Mouse (Mus musculus) forebrain, embryonic 16.5 days (tissue): ENCODE measurements at regions not wholly inside any gene's neighbourhood (a gene's known extent, or its start where the extent isn't known, plus 50 kb on each side); places are given as distances from the start of the nearest gene placed in this dataset.

ENCODE experiments used
- ATAC-seq: fragments of 200-750 bp; cut with Nextera tagmentation; 2 replicates; pipeline ENCODE4 v1.8.0; 2017; ENCODE audit warnings: mild to moderate bottlenecking, moderate library complexity
- H3K27ac ChIP-seq: fragments of 300-500 bp; sonication (generic); 2 replicates; pipeline ENCODE4 v1.5.1; 2014; ENCODE audit warnings: low read length, control low read depth
- H3K27me3 ChIP-seq: fragments of 300-500 bp; sonication (generic); replicated peaks from 2 replicates; pipeline ENCODE4 v1.6.1; 2014; ENCODE audit warnings: low read length; ENCODE audit not compliant: control insufficient read depth, insufficient read depth
- H3K36me3 ChIP-seq: fragments of 300-500 bp; sonication (generic); 2 replicates; pipeline ENCODE4 v1.6.1; 2014; ENCODE audit not compliant: control insufficient read depth, insufficient read depth
- H3K4me1 ChIP-seq: fragments of 300-500 bp; sonication (generic); replicated peaks from 2 replicates; pipeline ENCODE4 v1.6.1; 2014; ENCODE audit warnings: low read length; ENCODE audit not compliant: control insufficient read depth, insufficient read depth
- H3K4me2 ChIP-seq: fragments of 300-500 bp; sonication (generic); 2 replicates; pipeline ENCODE4 v1.6.1; 2014; ENCODE audit warnings: mild to moderate bottlenecking, low read length, control low read depth
- H3K4me3 ChIP-seq: fragments of 300-500 bp; sonication (generic); replicated peaks from 2 replicates; pipeline ENCODE4 v1.5.1; 2014; ENCODE audit warnings: mild to moderate bottlenecking, low read length, control low read depth
- H3K9ac ChIP-seq: fragments of 300-500 bp; sonication (generic); replicated peaks from 2 replicates; pipeline ENCODE4 v1.6.1; 2014; ENCODE audit warnings: low read depth, low read length, control low read depth
- H3K9me3 ChIP-seq: fragments of 300-500 bp; sonication (generic); 2 replicates; pipeline ENCODE4 v1.6.1; 2016; ENCODE audit warnings: low read length; ENCODE audit not compliant: control insufficient read depth
- WGBS: fragments of 180-500 bp; shearing (Covaris S2); extraction: QIAGEN DNeasy Blood & Tissue Kit; methylation state at CpG from one replicate; pipeline ENCODE4 v1.1.7; 2014; 5-methylcytosine and 5-hydroxymethylcytosine counted together

DNA sequence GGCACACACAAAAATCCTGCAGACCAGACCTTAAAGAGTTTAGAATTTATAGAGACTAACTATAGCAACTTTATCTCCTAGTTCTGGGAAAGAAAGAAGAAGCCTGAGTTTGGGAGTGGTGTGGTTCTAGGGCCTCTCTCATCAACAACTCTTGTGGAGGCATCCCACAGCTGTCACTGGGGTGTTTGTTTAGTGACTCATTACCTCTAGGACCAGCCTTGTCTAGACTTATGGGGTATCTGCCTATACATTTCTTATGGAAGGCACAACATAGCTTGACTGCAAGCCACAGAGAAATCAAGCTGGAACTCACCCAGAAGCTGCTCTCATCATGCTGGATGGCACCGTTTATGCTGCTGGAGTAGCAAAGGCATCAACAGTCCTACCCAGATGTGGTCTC is 171.9 kb upstream of the Spaca1 start:
- Histone ChIP-seq H3K4me1 (peaks cover 12% of the 10 kb centered on the region), H3K4me3 (no peak overlapping the region), H3K27me3 (no peaks in the 10 kb centered on the region), H3K4me2 (no peak overlapping the region), H3K9me3 (no peaks in the 10 kb centered on the region), H3K36me3 (no peaks in the 10 kb centered on the region), H3K27ac (no peak overlapping the region), H3K9ac (no peak overlapping the region)
- 88% methylated on average over 1 of the region's 1 CpGs for WGBS
- ATAC-seq = no peak

DNA sequence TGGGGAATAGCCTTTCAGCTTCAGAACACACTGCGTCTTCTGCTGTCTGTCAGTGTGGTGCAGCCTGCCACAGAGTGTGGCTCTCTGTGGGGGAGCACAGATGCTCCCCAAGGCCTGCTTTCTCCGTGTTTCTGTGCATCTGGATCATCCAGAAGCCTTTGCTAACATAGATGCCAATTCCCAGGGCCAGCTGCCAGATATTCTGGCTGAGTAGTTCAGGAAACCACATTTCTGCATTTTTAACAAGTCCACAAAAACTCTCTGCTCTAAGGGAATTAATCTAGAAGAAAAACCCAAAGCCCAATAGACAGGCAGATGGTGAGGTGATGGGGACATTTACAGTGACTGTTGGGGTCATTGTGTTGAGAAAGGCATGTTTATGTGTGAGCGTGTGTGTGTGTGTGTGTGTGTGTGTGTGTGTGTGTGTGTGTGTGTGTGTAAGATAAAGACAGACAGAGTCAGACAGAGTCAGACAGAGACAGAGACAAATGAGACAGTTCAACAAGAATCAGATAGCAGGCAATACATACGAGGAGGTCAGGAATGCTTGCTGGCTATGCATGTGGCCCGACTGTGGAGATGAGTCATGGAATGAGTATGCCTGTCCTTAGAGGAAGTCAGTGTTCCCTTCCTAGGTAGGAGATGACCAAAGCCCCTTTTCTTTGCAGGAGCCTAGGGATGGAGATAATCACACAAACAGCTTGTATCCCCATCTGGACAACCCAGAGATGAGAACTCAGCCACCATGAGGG is 176.3 kb upstream of the Spaca1 start:
- H3K27me3 ChIP-seq = no peaks in the 10 kb centered on the region
- H3K9ac ChIP-seq = no peak overlapping the region; the same call in 1 of the 2 replicates
- 50% methylated on average over 5 of the region's 5 CpGs for WGBS
- H3K4me3 ChIP-seq = no peak overlapping the region
- peaks cover 13% of the 10 kb centered on the region for H3K4me1 ChIP-seq
- H3K9me3 ChIP-seq = no peaks in the 10 kb centered on the region
- H3K36me3 ChIP-seq = no peaks in the 10 kb centered on the region
- peak overlapping the region; percentile 44 for H3K27ac ChIP-seq
- ATAC-seq = peak; percentile 76
- no peak overlapping the region for H3K4me2 ChIP-seq

DNA sequence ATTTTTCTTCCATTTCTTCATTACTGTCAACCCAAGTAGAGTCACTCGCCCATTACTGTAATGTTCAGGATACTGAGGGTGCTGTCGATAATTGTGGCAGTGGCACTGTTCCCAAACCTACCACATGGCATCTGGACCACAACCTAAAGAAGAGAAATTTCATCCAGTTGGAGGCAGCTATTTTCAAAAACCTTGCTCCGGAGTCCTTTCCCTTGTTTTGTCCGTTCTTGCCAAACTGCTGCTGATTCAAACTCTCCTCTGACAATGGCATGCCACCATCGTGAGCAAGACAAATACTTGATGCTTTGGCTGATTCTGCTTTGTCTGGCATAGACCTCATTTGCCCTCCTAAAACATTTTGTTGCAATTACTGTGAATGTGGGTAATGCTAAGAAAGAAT is 176.9 kb upstream of the Spaca1 start:
- H3K4me3 ChIP-seq = no peak overlapping the region
- WGBS = 56% methylated on average over 5 of the region's 5 CpGs
- H3K4me1 ChIP-seq = peaks cover 13% of the 10 kb centered on the region

DNA sequence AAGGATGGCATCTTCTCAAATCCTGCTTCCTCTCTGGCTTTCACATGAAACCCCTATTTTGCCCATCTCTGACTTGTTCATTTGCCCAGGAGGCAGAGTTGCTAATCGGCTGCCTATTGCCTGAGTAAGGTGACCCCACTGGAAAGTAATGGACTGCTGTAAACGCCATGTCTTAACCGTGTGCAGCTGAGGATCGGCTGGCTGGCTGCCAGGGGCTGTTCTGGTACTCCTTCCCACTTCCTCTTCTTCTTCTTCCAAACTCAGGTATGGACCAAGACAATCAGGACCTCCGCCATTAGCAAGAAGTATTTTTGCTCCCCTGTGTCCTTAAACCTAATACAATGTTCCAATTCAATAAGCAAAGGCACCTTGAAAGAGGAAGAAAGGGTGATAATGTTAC is 177.6 kb upstream of the Spaca1 start:
- no peak overlapping the region for H3K27ac ChIP-seq
- no peaks in the 10 kb centered on the region for H3K36me3 ChIP-seq
- no peaks in the 10 kb centered on the region for H3K9me3 ChIP-seq
- WGBS = 76% methylated on average over 5 of the region's 5 CpGs
- H3K9ac ChIP-seq = no peak overlapping the region
- no peak overlapping the region for H3K4me3 ChIP-seq
- no peak overlapping the region for H3K4me2 ChIP-seq
- no peaks in the 10 kb centered on the region for H3K27me3 ChIP-seq
- ATAC-seq = no peak
- peaks cover 13% of the 10 kb centered on the region for H3K4me1 ChIP-seq

More for the DNA sequence above, 176.9 kb upstream of the Spaca1 start:
- Histone ChIP-seq H3K9ac (no peak overlapping the region), H3K27ac (no peak overlapping the region), H3K36me3 (no peaks in the 10 kb centered on the region), H3K9me3 (no peaks in the 10 kb centered on the region), H3K4me2 (no peak overlapping the region), H3K27me3 (no peaks in the 10 kb centered on the region)
- ATAC-seq = no peak

DNA sequence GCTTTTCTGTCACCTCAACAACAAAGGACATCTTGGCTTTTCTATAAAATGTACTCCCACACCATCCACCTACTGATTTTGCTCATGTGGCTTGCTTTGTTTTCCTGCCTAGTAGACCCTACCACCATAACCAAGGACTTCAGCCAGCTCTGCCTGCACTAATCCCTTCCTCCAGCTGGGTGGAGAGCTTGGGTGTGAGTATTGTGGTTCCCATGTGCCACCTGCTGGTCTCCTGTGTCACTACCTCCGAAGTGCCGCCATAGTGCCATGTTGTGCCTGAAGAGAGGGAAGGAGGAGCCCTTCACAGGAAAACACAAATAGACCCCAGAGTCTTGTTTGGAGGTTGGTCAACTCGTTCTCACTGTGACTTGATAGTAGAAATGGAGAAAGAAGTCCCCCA is 181.3 kb upstream of the Spaca1 start:
- H3K27ac ChIP-seq = no peak overlapping the region
- no peaks in the 10 kb centered on the region for H3K9me3 ChIP-seq
- no peak overlapping the region for H3K4me2 ChIP-seq
- H3K27me3 ChIP-seq = no peaks in the 10 kb centered on the region
- WGBS = 3% methylated on average over 3 of the region's 3 CpGs
- peaks cover 6% of the 10 kb centered on the region for H3K4me1 ChIP-seq
- H3K4me3 ChIP-seq = no peak overlapping the region
- ATAC-seq = peak; percentile 92
- no peak overlapping the region for H3K9ac ChIP-seq
- no peaks in the 10 kb centered on the region for H3K36me3 ChIP-seq

DNA sequence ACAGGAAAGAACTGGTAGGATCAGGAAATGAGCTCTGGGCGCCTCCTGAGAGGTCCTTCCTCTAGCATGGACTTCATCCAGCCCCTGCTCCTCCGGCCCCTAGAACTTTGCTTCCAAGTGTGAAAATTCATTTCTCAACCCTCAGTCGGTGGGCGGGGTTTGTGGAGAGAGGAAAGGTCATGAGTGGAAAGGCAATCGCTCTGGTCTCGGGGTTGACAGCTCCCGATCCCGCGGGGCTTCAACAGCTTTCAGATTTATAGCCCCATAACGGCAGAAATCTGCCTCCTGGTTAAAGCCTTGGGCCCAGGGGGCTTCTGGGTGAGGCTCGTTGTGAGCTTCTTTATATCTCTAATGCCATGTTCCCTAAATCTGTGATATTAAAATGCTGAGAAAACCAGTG is 184.2 kb upstream of the Spaca1 start:
- Histone ChIP-seq H3K9ac (no peak overlapping the region), H3K4me2 (no peak overlapping the region), H3K9me3 (no peaks in the 10 kb centered on the region), H3K27ac (no peak overlapping the region), H3K4me1 (no peaks in the 10 kb centered on the region), H3K27me3 (no peaks in the 10 kb centered on the region), H3K4me3 (no peak overlapping the region), H3K36me3 (no peaks in the 10 kb centered on the region)
- 89% methylated on average over 11 of the region's 11 CpGs for WGBS
- no peak for ATAC-seq

DNA sequence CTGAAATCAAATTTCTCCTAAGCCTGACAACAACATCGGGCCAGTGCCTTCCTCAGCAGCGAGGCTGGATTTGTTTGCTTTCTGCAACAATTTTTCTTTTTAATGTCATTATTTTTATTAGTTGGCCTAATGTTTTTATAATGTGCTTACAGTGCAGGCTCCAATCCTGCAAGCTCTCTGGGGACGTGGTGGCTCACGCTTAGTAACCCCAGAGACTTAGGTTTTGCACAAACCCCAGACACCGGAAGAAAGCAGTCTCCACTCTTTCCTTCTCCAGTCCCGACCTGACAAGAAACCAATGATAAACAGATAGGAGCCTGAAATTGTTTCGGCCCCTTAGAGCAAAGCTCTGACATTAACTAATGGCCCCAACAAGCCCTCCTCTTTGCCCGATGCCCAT is 184.7 kb upstream of the Spaca1 start:
- Histone ChIP-seq H3K36me3 (no peaks in the 10 kb centered on the region), H3K9me3 (no peaks in the 10 kb centered on the region), H3K27ac (no peak overlapping the region), H3K4me2 (no peak overlapping the region), H3K9ac (no peak overlapping the region), H3K4me1 (no peaks in the 10 kb centered on the region), H3K27me3 (no peaks in the 10 kb centered on the region), H3K4me3 (no peak overlapping the region)
- no peak for ATAC-seq
- 92% methylated on average over 8 of the region's 8 CpGs for WGBS

DNA sequence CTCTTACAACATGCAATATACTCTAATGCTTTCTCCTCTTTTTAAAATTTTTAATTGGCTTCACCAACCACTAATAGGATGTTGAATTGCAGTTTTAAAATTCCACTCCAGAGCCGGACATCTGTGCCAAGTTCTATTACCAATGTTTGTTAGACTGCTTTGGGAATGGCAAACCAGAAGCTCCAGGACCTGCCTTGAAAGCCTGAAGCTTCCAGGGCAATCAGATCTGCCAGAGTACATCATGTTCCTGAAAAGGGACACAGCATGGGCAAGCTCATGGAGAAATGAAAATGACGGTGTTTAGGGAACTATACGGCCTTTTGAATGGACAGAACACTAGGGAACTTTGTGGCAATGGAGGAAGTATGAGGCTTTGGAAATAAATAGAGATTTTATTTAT is 187.8 kb upstream of the Spaca1 start:
- H3K4me1 ChIP-seq = peaks cover 9% of the 10 kb centered on the region
- no peaks in the 10 kb centered on the region for H3K36me3 ChIP-seq
- no peak for ATAC-seq
- H3K9me3 ChIP-seq = no peaks in the 10 kb centered on the region
- 69% methylated on average over 3 of the region's 3 CpGs for WGBS
- no peaks in the 10 kb centered on the region for H3K27me3 ChIP-seq
- no peak overlapping the region for H3K4me3 ChIP-seq
- no peak overlapping the region for H3K4me2 ChIP-seq
- no peak overlapping the region for H3K27ac ChIP-seq
- H3K9ac ChIP-seq = no peak overlapping the region

DNA sequence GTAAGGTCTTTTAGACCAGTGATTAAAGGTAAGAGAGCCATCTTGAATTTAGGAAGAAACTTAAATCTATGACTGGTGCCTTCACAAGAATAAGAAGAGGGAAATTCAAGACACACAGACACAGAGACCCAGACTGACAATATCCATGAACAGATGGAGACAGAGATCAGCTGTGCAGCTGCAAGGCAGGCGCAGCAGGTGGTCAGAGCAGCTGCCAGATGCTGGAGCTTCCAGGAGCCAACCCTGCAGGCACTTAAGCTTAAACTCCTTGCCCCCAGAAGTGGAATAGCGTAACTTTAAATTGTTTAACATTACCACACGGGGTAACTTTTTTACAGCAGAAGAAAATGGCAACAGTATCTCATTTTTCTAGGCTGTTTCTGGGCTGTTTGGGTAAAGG is 189.6 kb upstream of the Spaca1 start:
- Histone ChIP-seq H3K4me2 (no peak overlapping the region), H3K36me3 (no peaks in the 10 kb centered on the region), H3K9me3 (no peaks in the 10 kb centered on the region), H3K27ac (no peak overlapping the region), H3K4me3 (no peak overlapping the region), H3K4me1 (peaks cover 9% of the 10 kb centered on the region), H3K27me3 (no peaks in the 10 kb centered on the region), H3K9ac (no peak overlapping the region)
- no peak for ATAC-seq
- WGBS = 67% methylated on average over 3 of the region's 3 CpGs
